Mouse (Mus musculus) cortical plate, adult 2 months (tissue): ENCODE measurements at regions not wholly inside any gene's neighbourhood (a gene's known extent, or its start where the extent isn't known, plus 50 kb on each side); places are given as distances from the start of the nearest gene placed in this dataset.

Experiments used
- CTCF ChIP-seq: fragments of 200-500 bp; IDR thresholded peaks from 2 replicates; pipeline ENCODE4 v1.5.1; 2011; ENCODE audit warnings: mild to moderate bottlenecking, control low read depth, low read length; ENCODE audit not compliant: insufficient read depth; ENCODE audit errors: extremely low read depth
- POLR2A ChIP-seq: fragments of 200-500 bp; IDR thresholded peaks from 2 replicates; pipeline ENCODE4 v1.6.1; 2011; ENCODE audit warnings: mild to moderate bottlenecking, low read length, control low read depth; ENCODE audit not compliant: insufficient read depth; ENCODE audit errors: extremely low read depth

GRCm38 (mm10) chr5:49857202-49857601, 201.6 kb downstream of the Adgra3 start:
- TF ChIP-seq CTCF (peak; percentile 44), POLR2A (no peak)
